Mouse (Mus musculus) left cerebral cortex, postnatal 36 days (tissue): Measurements from ENCODE around the gene Cgrrf1. TPM values are rescaled to one million over a fixed set of nuclear protein-coding genes. Genes with fewer than 3 reads are reported as not detected.

Experiments used
- DNase-seq, 2 experiments: peaks; one replicate each; pipeline ENCODE4 v3.0.0; 2021 to 2022; ENCODE audit warnings: low spot score in 2 of 2, mixed read lengths in 1 of 2
- intact Hi-C: fragments of 180-260 bp; cut with DNase I; formaldehyde crosslinking; loops from one replicate; pipeline ENCODE4 v1.15.1; 2025
- total RNA-seq, 2 experiments: library from RNA; stranded (reverse); gene quantifications; 2 replicates each; pipeline ENCODE4 v1.2.3; 2021

Cgrrf1 gene
- total RNA-seq, 2 experiments from 2014 or later = 34.5 to 36.3 TPM

- intact Hi-C loops = loop anchor here (2.0 to 5.0 kb wide), 4 partner anchors 51 to 373 kb away; partner anchors contain the start of gene Cgrrf1
- peak; percentile 55 for DNase-seq
Observed at GRCm38 (mm10) chr14:46883871-46884441, 52.0 kb downstream of the Cgrrf1 start.

DNA sequence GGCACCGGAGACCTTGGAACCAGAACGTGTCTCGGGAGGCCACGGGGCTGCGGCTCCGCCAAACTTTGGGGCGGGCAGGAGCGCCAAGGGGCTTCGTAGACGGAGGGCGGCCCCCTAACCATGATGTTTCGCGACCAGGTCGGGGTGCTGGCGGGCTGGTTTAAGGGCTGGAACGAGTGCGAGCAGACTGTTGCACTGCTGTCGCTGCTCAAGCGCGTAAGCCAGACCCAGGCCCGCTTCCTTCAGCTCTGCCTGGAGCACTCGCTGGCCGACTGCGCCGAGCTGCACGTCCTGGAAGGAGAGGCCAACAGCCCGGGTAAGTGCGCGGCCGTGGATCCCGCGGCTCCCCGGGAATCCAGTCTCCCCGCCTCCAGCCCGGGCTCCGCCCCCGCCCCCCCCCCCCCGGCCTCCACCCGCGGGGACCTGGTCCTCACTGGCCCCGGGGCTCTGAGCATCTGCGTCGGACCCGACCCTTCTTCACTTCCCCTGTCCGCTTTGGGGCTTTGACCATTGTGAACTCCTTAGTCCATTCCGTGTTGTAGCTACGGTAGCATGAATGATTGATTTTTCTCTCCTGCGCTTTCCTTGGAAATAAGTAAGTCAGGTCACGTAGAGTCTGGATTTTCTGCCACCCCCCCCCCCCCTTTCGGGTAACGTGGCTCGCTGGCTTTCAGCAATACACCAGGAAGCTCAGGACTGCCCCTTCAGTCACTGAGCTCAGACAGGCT is 52.9 kb downstream of the Cgrrf1 start:
- intact Hi-C loops = loop anchor here (5.0 kb wide), 3 partner anchors 117 to 372 kb away; no protein-coding TSS in a partner anchor
- peak; percentile 50 for DNase-seq

DNA sequence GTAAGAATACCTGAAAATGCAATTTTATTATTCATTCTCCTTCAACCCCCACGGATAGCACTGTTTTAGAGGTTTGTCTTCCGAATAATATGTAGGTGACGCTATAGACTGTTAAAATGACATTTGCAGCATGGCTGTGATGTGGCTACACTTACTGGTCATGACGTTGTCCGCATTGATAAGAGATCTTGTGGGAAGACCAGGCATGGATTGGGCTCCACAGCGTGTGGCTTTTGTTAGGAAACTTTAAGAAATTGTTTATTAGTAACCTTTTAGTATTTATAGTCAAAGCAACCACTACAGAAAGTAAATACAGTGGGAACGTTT is 53.5 kb downstream of the Cgrrf1 start:
- peak in 1 of 2 experiments; percentile 5 for DNase-seq
- intact Hi-C loops = loop anchor here (5.0 kb wide), 1 partner anchor 297 kb away; no protein-coding TSS in a partner anchor

DNA sequence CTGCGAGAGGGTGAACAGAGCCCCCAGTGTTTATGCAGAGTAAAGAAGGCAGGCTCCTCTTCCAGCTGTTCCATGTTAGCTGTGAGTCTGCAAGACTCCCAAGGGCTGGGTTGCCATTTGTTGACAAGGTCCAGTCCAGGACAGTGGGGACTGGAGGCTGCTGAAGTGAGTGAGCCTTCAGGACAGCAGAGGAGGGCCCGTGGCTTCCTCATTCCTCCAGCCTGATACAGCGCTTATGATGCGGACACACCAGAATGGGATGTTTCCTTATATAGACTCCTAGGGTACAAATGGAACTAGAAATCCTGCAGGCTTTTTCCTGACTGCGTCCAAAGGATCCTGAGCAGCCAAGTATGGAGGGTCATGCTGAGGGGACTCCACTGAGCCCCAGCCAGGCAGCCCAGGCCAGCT is 54.0 kb downstream of the Cgrrf1 start:
- intact Hi-C loops = loop anchor here (5.0 kb wide), 1 partner anchor 296 kb away; no protein-coding TSS in a partner anchor
- DNase-seq = peak in 1 of 2 experiments; percentile 17

GRCm38 (mm10) chr14:46889096-46889495 is 57.2 kb downstream of the Cgrrf1 start:
- intact Hi-C loops = loop anchor here (5.0 kb wide), 1 partner anchor 293 kb away; no protein-coding TSS in a partner anchor
- DNase-seq = no peak

GRCm38 (mm10) chr14:46893961-46894360 is 62.0 kb downstream of the Cgrrf1 start:
- no peak for DNase-seq
- intact Hi-C loops = no loop called here

GRCm38 (mm10) chr14:46897953-46898352 is 66.0 kb downstream of the Cgrrf1 start:
- intact Hi-C loops = no loop called here

GRCm38 (mm10) chr14:46898626-46899025 is 66.7 kb downstream of the Cgrrf1 start:
- DNase-seq = peak; percentile 53 to 69
- intact Hi-C loops = no loop called here

More at GRCm38 (mm10) chr14:46897953-46898352, 66.0 kb downstream of the Cgrrf1 start:
- DNase-seq = no peak

GRCm38 (mm10) chr14:46902498-46903087 is 70.7 kb downstream of the Cgrrf1 start:
- intact Hi-C loops = no loop called here

More at GRCm38 (mm10) chr14:46902498-46903087, 70.7 kb downstream of the Cgrrf1 start:
- DNase-seq = no peak

Other genes with a start within 250 kb of the Cgrrf1 start
- 1 to 10 TPM in 1 of 2 experiments, under 1 TPM in 1; 0.89 to 2.7 TPM for gene Cdkn3, start 71.6 kb upstream of the Cgrrf1 start, total RNA-seq
- 10 to 100 TPM; 72.9 to 85.2 TPM for gene Cnih1, start 43.7 kb upstream of the Cgrrf1 start, total RNA-seq
- 100 to 1,000 TPM; 133 to 145 TPM for gene Gmfb, start 9.9 kb upstream of the Cgrrf1 start, total RNA-seq
- 10 to 100 TPM; 25.8 to 27.2 TPM for gene Samd4, start 50.7 kb downstream of the Cgrrf1 start, total RNA-seq